Mouse (Mus musculus) embryonic facial prominence, embryonic 13.5 days (tissue): ENCODE measurements around the gene G3bp2. TPM values are rescaled to one million over a fixed set of nuclear protein-coding genes. Genes with fewer than 3 reads are reported as not detected.

Source experiments
- ATAC-seq: fragments of 200-750 bp; cut with Nextera tagmentation; 2 replicates; pipeline ENCODE4 v1.8.0; 2017; ENCODE audit warnings: low read depth; ENCODE audit not compliant: insufficient number of reproducible peaks, insufficient read depth, low FRiP score, low TSS enrichment
- H3K27ac ChIP-seq: fragments of 300-500 bp; sonication (generic); 2 replicates; pipeline ENCODE4 v1.5.1; 2015; ENCODE audit warnings: moderate library complexity, mild to moderate bottlenecking, inconsistent platforms
- H3K27me3 ChIP-seq: fragments of 300-500 bp; sonication (generic); 2 replicates; pipeline ENCODE4 v1.6.1; 2015; ENCODE audit warnings: mild to moderate bottlenecking, inconsistent platforms
- H3K36me3 ChIP-seq: fragments of 300-500 bp; sonication (generic); 2 replicates; pipeline ENCODE4 v1.6.1; 2015; ENCODE audit warnings: mild to moderate bottlenecking, inconsistent platforms
- H3K4me1 ChIP-seq: fragments of 300-500 bp; sonication (generic); 2 replicates; pipeline ENCODE4 v1.6.1; 2015; ENCODE audit warnings: inconsistent platforms
- H3K4me2 ChIP-seq: fragments of 300-500 bp; sonication (generic); 2 replicates; pipeline ENCODE4 v1.6.1; 2015; ENCODE audit warnings: moderate library complexity, mild to moderate bottlenecking, inconsistent platforms
- H3K4me3 ChIP-seq: fragments of 300-500 bp; sonication (generic); 2 replicates; pipeline ENCODE4 v1.5.1; 2015; ENCODE audit warnings: mild to moderate bottlenecking, inconsistent platforms
- H3K9ac ChIP-seq: fragments of 300-500 bp; sonication (generic); 2 replicates; pipeline ENCODE4 v1.6.1; 2015; ENCODE audit warnings: mild to moderate bottlenecking, inconsistent platforms
- H3K9me3 ChIP-seq: fragments of 300-500 bp; sonication (generic); 2 replicates; pipeline ENCODE4 v1.6.1; 2016; ENCODE audit warnings: inconsistent platforms
- WGBS: fragments of 180-500 bp; shearing (Covaris S2); methylation state at CpG from one replicate; pipeline ENCODE4 v1.1.7; 2015; ENCODE audit warnings: mixed read lengths; 5-methylcytosine and 5-hydroxymethylcytosine counted together
- polyA plus RNA-seq: library from polyadenylated mRNA; unstranded; fragments of >200 nt; fragmentation: Nextera tagmentation; extraction: Ambion mirVana; gene quantifications from 2 replicates; pipeline ENCODE4 v1.2.1, GENCODE M21; 2015

Gene G3bp2
- polyA plus RNA-seq, 1 experiment from 2014 or later: 213 TPM

GRCm38 (mm10) chr5:92114939-92115338 lies 31.4 kb upstream of the G3bp2 start:
- no peak overlapping the region for H3K4me2 ChIP-seq
- no peak overlapping the region for H3K4me3 ChIP-seq
- no peak for ATAC-seq
- H3K9ac ChIP-seq: no peak overlapping the region
- peaks cover 10% of the 10 kb centered on the region for H3K4me1 ChIP-seq
- H3K27ac ChIP-seq: no peak overlapping the region
- 92% methylated on average over 2 of the region's 2 CpGs for WGBS
- no peaks in the 10 kb centered on the region for H3K36me3 ChIP-seq
- H3K27me3 ChIP-seq: no peaks in the 10 kb centered on the region
- no peaks in the 10 kb centered on the region for H3K9me3 ChIP-seq

- WGBS: 89% methylated on average over 6 of the region's 6 CpGs
- no peak for ATAC-seq
- Histone ChIP-seq H3K4me2 (no peak overlapping the region), H3K27me3 (no peaks in the 10 kb centered on the region), H3K4me3 (no peak overlapping the region), H3K36me3 (no peaks in the 10 kb centered on the region), H3K9ac (no peak overlapping the region), H3K27ac (no peak overlapping the region), H3K9me3 (no peaks in the 10 kb centered on the region), H3K4me1 (peaks cover 10% of the 10 kb centered on the region)
Measured at GRCm38 (mm10) chr5:92114223-92114622, 30.7 kb upstream of the G3bp2 start.

GRCm38 (mm10) chr5:92113484-92113883 lies 30.0 kb upstream of the G3bp2 start:
- Histone ChIP-seq H3K9me3 (no peaks in the 10 kb centered on the region), H3K27ac (no peak overlapping the region), H3K27me3 (no peaks in the 10 kb centered on the region), H3K36me3 (no peaks in the 10 kb centered on the region), H3K4me1 (peaks cover 10% of the 10 kb centered on the region), H3K4me2 (no peak overlapping the region), H3K9ac (no peak overlapping the region), H3K4me3 (no peak overlapping the region)
- 88% methylated on average over 7 of the region's 7 CpGs for WGBS
- no peak for ATAC-seq

GRCm38 (mm10) chr5:92112585-92112984 lies 29.1 kb upstream of the G3bp2 start:
- Histone ChIP-seq H3K27ac (no peak overlapping the region), H3K4me3 (peak overlapping the region; percentile 25)
- no peak for ATAC-seq

GRCm38 (mm10) chr5:92112175-92112574 lies 28.7 kb upstream of the G3bp2 start:
- H3K27ac ChIP-seq: no peak overlapping the region
- no peaks in the 10 kb centered on the region for H3K36me3 ChIP-seq
- peaks cover 10% of the 10 kb centered on the region for H3K4me1 ChIP-seq
- H3K4me2 ChIP-seq: peak overlapping the region; percentile 56
- 7% methylated on average over 6 of the region's 6 CpGs for WGBS
- ATAC-seq: no peak
- no peaks in the 10 kb centered on the region for H3K9me3 ChIP-seq
- peak overlapping the region; percentile 25 for H3K4me3 ChIP-seq
- H3K9ac ChIP-seq: no peak overlapping the region
- no peaks in the 10 kb centered on the region for H3K27me3 ChIP-seq

More at GRCm38 (mm10) chr5:92112585-92112984, 29.1 kb upstream of the G3bp2 start:
- Histone ChIP-seq H3K9me3 (no peaks in the 10 kb centered on the region), H3K9ac (0 out of 2 replicates have a peak overlapping the region, but pooled peaks have one; percentile 32), H3K4me2 (peak overlapping the region; percentile 56), H3K36me3 (no peaks in the 10 kb centered on the region), H3K27me3 (no peaks in the 10 kb centered on the region), H3K4me1 (peaks cover 10% of the 10 kb centered on the region)
- 2% methylated on average over 10 of the region's 10 CpGs for WGBS

GRCm38 (mm10) chr5:92110818-92111355 lies 27.4 kb upstream of the G3bp2 start:
- Histone ChIP-seq H3K36me3 (no peaks in the 10 kb centered on the region), H3K27me3 (no peaks in the 10 kb centered on the region), H3K9ac (no peak overlapping the region), H3K4me1 (peaks cover 15% of the 10 kb centered on the region), H3K27ac (no peak overlapping the region), H3K9me3 (no peaks in the 10 kb centered on the region), H3K4me2 (no peak overlapping the region), H3K4me3 (no peak overlapping the region)
- 85% methylated on average over 5 of the region's 5 CpGs for WGBS
- ATAC-seq: no peak

- Histone ChIP-seq H3K4me2 (no peak overlapping the region), H3K36me3 (no peaks in the 10 kb centered on the region), H3K27ac (no peak overlapping the region), H3K9ac (no peak overlapping the region), H3K4me3 (no peak overlapping the region), H3K27me3 (no peaks in the 10 kb centered on the region), H3K4me1 (peaks cover 7% of the 10 kb centered on the region), H3K9me3 (no peaks in the 10 kb centered on the region)
- no peak for ATAC-seq
- WGBS: 89% methylated on average over 4 of the region's 4 CpGs
Measured at GRCm38 (mm10) chr5:92107282-92107681, 23.8 kb upstream of the G3bp2 start.

- Histone ChIP-seq H3K9ac (no peak overlapping the region), H3K36me3 (no peaks in the 10 kb centered on the region), H3K4me3 (no peak overlapping the region), H3K9me3 (no peaks in the 10 kb centered on the region), H3K4me2 (no peak overlapping the region; the same call in 1 of the 2 replicates), H3K27me3 (no peaks in the 10 kb centered on the region), H3K4me1 (peaks cover 5% of the 10 kb centered on the region), H3K27ac (no peak overlapping the region)
- ATAC-seq: no peak
- WGBS: 40% methylated on average over 10 of the region's 10 CpGs
Measured at GRCm38 (mm10) chr5:92106327-92107125, 23.0 kb upstream of the G3bp2 start.

- Histone ChIP-seq H3K27me3 (no peaks in the 10 kb centered on the region), H3K27ac (no peak overlapping the region), H3K9ac (no peak overlapping the region), H3K4me2 (no peak overlapping the region), H3K4me3 (no peak overlapping the region), H3K9me3 (no peaks in the 10 kb centered on the region), H3K36me3 (no peaks in the 10 kb centered on the region), H3K4me1 (peaks cover 5% of the 10 kb centered on the region)
- 72% methylated on average over 13 of the region's 13 CpGs for WGBS
- no peak for ATAC-seq
Measured at GRCm38 (mm10) chr5:92103816-92104415, 20.4 kb upstream of the G3bp2 start.

- no peaks in the 10 kb centered on the region for H3K36me3 ChIP-seq
- no peaks in the 10 kb centered on the region for H3K9me3 ChIP-seq
- no peak overlapping the region for H3K4me2 ChIP-seq
- no peak overlapping the region for H3K9ac ChIP-seq
- no peak for ATAC-seq
- peaks cover 8% of the 10 kb centered on the region for H3K4me1 ChIP-seq
- H3K4me3 ChIP-seq: no peak overlapping the region
- H3K27me3 ChIP-seq: no peaks in the 10 kb centered on the region
- H3K27ac ChIP-seq: no peak overlapping the region
- 51% methylated on average over 6 of the region's 6 CpGs for WGBS
Measured at GRCm38 (mm10) chr5:92103062-92103461, 19.5 kb upstream of the G3bp2 start.

GRCm38 (mm10) chr5:92101601-92102000 lies 18.1 kb upstream of the G3bp2 start:
- no peak for ATAC-seq
- Histone ChIP-seq H3K27me3 (no peaks in the 10 kb centered on the region), H3K4me2 (no peak overlapping the region), H3K4me3 (no peak overlapping the region), H3K9me3 (no peaks in the 10 kb centered on the region), H3K4me1 (peaks cover 7% of the 10 kb centered on the region), H3K27ac (no peak overlapping the region), H3K36me3 (no peaks in the 10 kb centered on the region), H3K9ac (no peak overlapping the region)
- 86% methylated on average over 8 of the region's 8 CpGs for WGBS
